Mouse (Mus musculus) adrenal gland, adult (tissue): ENCODE measurements at regions not wholly inside any gene's neighbourhood (a gene's known extent, or its start where the extent isn't known, plus 50 kb on each side); places are given as distances from the start of the nearest gene placed in this dataset.

Source experiments
- DNase-seq, 2 experiments: peaks; one replicate each; pipeline ENCODE4 v3.0.0; 2022 to 2023; ENCODE audit warnings: low spot score in 1 of 2; ENCODE audit not compliant: inconsistent age in 2 of 2

- no peak for DNase-seq
Observed at GRCm38 (mm10) chr6:100176914-100177560, 110.2 kb downstream of the Rybp start.

DNA sequence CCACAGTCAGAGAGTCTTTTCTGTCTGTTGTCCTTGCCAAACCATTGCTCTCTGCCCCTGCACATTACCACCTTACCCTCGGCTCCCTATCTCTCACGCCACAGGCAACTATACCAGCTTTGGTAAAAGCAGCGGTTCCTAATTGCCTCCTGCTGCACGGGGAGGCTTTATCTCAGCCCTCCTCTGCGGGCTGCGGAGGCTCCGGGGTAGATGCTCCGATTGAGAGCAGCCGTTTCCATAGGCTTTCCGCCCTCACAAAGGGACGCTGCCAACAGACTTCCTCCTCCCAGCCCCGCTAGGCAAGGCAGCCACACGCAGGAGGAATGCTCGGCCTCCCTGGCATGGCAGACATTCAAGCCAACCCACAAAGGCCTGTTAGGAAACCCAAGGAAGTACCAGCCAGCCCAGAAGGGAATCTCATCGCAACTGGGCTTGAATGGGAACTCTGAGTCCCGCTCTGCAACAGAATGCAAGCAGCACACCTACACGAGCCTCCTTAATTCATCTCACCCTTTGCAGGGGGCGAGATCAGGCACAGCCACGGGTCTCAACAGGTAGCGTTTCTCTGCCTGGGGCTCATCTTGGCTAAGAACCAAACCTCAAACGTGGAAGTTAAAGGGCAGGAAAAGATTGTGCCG lies 116.5 kb downstream of the Rybp start:
- DNase-seq: peak in 1 of 2 experiments; percentile 53

- DNase-seq: no peak
Observed at GRCm38 (mm10) chr6:100167321-100167720, 120.0 kb downstream of the Rybp start.

- DNase-seq: no peak
Observed at GRCm38 (mm10) chr6:100165746-100166145, 121.5 kb downstream of the Rybp start.

GRCm38 (mm10) chr6:100164162-100164561 lies 123.1 kb downstream of the Rybp start:
- DNase-seq: peak; percentile 49 to 69

GRCm38 (mm10) chr6:100163814-100164130 lies 123.5 kb downstream of the Rybp start:
- DNase-seq: peak; percentile 23 to 62

GRCm38 (mm10) chr6:100162961-100163813 lies 124.1 kb downstream of the Rybp start:
- DNase-seq: peak; percentile 82 to 89

DNA sequence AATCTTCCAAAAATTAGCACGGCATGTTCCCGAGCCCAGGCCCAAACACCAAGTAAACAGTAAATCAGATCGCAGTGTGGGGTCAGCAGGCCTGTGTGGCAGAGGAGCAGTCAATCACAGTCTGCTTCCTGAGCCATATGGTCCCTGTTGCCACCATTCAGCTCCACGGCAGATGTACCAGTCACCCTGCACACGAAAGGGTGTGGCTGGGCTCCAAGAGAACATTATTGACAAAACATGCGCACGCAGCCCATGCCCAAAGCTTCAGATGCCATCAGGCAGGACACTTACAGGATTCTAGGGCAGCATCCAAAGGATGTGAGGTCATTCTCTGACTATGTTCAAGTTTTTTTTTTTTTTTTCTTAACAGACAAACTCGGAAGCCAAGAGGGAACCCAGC lies 126.6 kb downstream of the Rybp start:
- DNase-seq: no peak

GRCm38 (mm10) chr6:100159817-100160216 lies 127.5 kb downstream of the Rybp start:
- DNase-seq: no peak

GRCm38 (mm10) chr6:100159246-100159645 lies 128.0 kb downstream of the Rybp start:
- DNase-seq: no peak

GRCm38 (mm10) chr6:100157288-100157687 lies 130.0 kb downstream of the Rybp start:
- peak; percentile 42 to 67 for DNase-seq

GRCm38 (mm10) chr6:100156163-100156562 lies 131.1 kb downstream of the Rybp start:
- no peak for DNase-seq

DNA sequence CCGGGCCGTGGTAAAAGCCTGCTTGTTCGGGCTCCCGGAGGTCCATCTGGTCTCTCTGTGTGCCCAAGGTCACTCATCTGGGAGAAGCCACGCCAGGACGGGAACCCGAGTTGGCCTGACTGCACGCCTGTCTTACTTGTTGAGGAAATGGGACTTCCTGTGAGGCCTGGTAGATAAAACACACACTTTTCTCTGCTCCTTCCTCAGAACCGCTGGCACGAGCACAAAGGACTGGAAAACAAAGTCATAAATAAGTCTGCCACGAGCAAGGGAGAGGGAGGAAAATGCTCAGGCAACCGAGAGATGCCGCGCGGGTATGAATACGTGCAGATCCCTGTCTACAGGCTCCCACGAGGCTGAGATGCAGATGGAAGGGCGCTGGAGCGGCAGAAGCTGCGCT lies 131.6 kb downstream of the Rybp start:
- DNase-seq: peak; percentile 78 to 89

GRCm38 (mm10) chr6:100151447-100151846 lies 135.8 kb downstream of the Rybp start:
- no peak for DNase-seq

GRCm38 (mm10) chr6:100150703-100151208 lies 136.5 kb downstream of the Rybp start:
- no peak for DNase-seq

DNA sequence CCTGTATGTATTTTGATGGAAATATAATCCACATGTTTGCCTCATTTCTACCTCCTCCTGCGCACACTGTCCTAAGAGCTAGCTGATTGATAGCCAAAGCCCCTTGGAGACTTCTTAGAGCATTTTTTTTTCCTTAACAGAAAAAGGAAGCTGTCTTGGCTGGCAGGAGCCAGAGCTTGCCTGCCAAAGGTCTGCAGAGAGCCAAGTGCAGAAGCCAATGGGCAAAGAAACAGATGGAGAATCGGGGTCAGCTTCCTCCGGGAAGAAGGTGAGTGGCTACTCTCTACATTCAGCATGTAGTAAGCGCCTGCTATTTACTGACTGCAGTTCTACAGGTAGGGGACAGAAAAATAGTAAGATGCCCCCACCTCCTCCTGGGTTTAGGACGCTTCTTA lies 137.8 kb downstream of the Rybp start:
- no peak for DNase-seq

GRCm38 (mm10) chr6:100148751-100149457 lies 138.4 kb downstream of the Rybp start:
- DNase-seq: no peak

GRCm38 (mm10) chr6:100146360-100146935 lies 140.8 kb downstream of the Rybp start:
- no peak for DNase-seq

- DNase-seq: no peak
Observed at GRCm38 (mm10) chr6:100145869-100146268, 141.4 kb downstream of the Rybp start.

DNA sequence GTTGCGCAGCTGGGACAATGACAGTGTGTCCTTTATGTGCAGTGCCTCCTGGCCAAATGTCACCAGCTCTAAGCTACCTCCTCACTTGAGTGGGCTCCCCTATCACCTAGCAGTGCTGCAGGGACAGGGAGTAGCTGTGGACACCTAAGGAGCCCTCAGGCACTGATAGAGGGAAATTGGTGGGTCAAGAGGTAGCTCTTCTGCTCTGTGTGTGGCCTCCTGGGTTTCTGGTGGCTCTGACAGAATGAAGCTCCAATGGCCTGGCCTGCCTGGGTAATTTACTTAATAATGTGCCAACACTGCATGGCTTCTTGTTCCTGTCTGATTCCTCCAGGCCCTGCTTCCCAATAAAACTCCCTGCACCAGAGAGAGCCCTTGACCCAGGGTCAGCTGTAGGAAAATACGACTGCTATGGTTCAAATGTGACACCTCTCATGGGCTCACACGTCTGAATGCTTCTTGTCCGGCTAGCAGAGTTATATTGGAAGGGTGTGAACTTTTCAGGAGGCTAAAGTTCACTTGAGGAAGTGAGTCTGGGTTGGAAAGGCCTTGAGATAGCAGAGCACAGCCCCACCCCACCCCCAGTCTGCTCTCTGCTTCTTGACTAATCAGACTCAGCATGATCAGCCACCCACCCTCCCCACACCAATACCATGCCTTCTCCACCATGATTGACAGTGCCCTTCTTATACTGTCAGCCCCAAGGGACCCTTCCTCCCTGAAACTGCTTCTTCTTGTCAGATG lies 142.6 kb downstream of the Rybp start:
- peak in 1 of 2 experiments; percentile 42 for DNase-seq
